Mouse (Mus musculus): ENCODE results near the gene Zfp740. TPM values are rescaled to one million over a fixed set of nuclear protein-coding genes. Genes with fewer than 3 reads are reported as not detected.

Zfp740 gene
- polyA plus RNA-seq, 1 experiment from 2014 or later = 14.8 TPM

- no peaks in the 10 kb centered on the region for H3K27me3 ChIP-seq
- no peak overlapping the region for H3K4me3 ChIP-seq (replicated peaks)
- H3K36me3 ChIP-seq = no peaks in the 10 kb centered on the region
- 12% methylated on average over 5 of the region's 5 CpGs for WGBS (ENCODE audit: insufficient replicate concordance)
- H3K4me2 ChIP-seq = no peak overlapping the region
- H3K9me3 ChIP-seq (replicated peaks) = no peaks in the 10 kb centered on the region
- no peak overlapping the region for H3K9ac ChIP-seq
- ATAC-seq (ENCODE audit: low read depth) (no peak), DNase-seq (no peak)
- peaks cover 46% of the 10 kb centered on the region for H3K4me1 ChIP-seq (replicated peaks)
- H3K27ac ChIP-seq = peak overlapping the region; percentile 68
Observed at GRCm38 (mm10) chr15:102192820-102193386, 10.1 kb upstream of the Zfp740 start.

DNA sequence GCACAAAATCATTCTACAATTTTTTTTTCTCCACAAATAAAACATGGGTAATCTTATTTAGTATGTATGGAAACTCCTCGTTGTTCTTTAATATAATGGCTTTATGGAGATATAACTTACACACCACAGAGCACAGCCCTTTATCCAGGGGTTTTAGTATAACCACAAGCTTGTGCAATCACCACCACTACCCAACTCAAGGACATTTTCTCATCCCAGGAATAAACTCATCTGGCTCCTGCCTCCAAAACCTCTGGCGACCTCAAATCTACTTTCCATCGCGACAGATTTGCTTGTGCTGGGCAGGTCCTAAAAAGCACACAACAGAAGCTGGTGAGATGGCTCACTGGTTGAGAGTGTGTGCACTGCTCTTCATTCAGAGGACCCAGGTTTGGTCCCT is 9.4 kb upstream of the Zfp740 start:
- Histone ChIP-seq H3K9ac (no peak overlapping the region), H3K9me3 (replicated peaks) (no peaks in the 10 kb centered on the region), H3K27ac (peak overlapping the region; percentile 56; the same call in 1 of the 2 replicates), H3K4me3 (replicated peaks) (no peak overlapping the region), H3K4me1 (replicated peaks) (peaks cover 39% of the 10 kb centered on the region), H3K36me3 (no peaks in the 10 kb centered on the region), H3K4me2 (no peak overlapping the region), H3K27me3 (no peaks in the 10 kb centered on the region)
- DNase-seq (no peak), ATAC-seq (ENCODE audit: low read depth) (no peak)
- 60% methylated on average over 4 of the region's 4 CpGs for WGBS (ENCODE audit: insufficient replicate concordance)

DNA sequence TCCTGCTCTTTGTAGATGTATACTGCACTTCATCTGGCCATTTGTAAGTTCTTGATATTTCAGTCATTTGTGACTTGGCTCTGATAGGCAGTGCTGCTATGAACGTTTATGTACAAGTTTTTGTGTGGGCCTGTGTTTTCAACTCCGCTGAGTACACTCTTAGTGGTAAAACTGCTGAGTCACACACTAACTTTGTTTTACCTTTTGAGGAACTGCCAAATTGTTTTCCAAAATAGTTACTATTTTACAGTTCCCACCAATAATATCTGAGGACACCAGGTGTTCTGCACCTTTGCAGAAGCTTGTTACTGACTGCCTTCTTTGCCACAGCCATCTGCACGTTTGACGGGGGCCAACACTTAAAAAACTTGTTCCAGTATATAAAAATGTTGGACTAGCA is 8.6 kb upstream of the Zfp740 start:
- H3K4me3 ChIP-seq (replicated peaks) = no peak overlapping the region
- H3K4me2 ChIP-seq = no peak overlapping the region
- H3K27me3 ChIP-seq = no peaks in the 10 kb centered on the region
- H3K9ac ChIP-seq = no peak overlapping the region
- DNase-seq (no peak), ATAC-seq (ENCODE audit: low read depth) (no peak)
- 43% methylated on average over 4 of the region's 4 CpGs for WGBS (ENCODE audit: insufficient replicate concordance)
- H3K27ac ChIP-seq = peak overlapping the region; percentile 56; the same call in 1 of the 2 replicates
- no peaks in the 10 kb centered on the region for H3K9me3 ChIP-seq (replicated peaks)
- peaks cover 35% of the 10 kb centered on the region for H3K4me1 ChIP-seq (replicated peaks)
- H3K36me3 ChIP-seq = no peaks in the 10 kb centered on the region

GRCm38 (mm10) chr15:102195373-102195772 is 7.7 kb upstream of the Zfp740 start:
- Histone ChIP-seq H3K4me3 (replicated peaks) (no peak overlapping the region), H3K9me3 (replicated peaks) (no peaks in the 10 kb centered on the region), H3K9ac (no peak overlapping the region), H3K4me1 (replicated peaks) (peaks cover 31% of the 10 kb centered on the region), H3K27ac (no peak overlapping the region), H3K36me3 (no peaks in the 10 kb centered on the region; the same call in 1 of the 2 replicates), H3K4me2 (no peak overlapping the region), H3K27me3 (no peaks in the 10 kb centered on the region)
- WGBS (ENCODE audit: insufficient replicate concordance) = 63% methylated on average over 4 of the region's 4 CpGs
- no peak for ATAC-seq (ENCODE audit: low read depth)
- DNase-seq = no peak

- Histone ChIP-seq H3K4me2 (no peak overlapping the region), H3K36me3 (no peaks in the 10 kb centered on the region; the same call in 1 of the 2 replicates), H3K4me3 (replicated peaks) (no peak overlapping the region), H3K27me3 (no peaks in the 10 kb centered on the region), H3K27ac (peak overlapping the region; percentile 37; the same call in 1 of the 2 replicates), H3K9me3 (replicated peaks) (no peaks in the 10 kb centered on the region), H3K9ac (no peak overlapping the region), H3K4me1 (replicated peaks) (peaks cover 29% of the 10 kb centered on the region)
- ATAC-seq (ENCODE audit: low read depth) (no peak), DNase-seq (no peak)
- WGBS (ENCODE audit: insufficient replicate concordance) = 69% methylated on average over 4 of the region's 4 CpGs
Observed at GRCm38 (mm10) chr15:102198841-102199240, 4.2 kb upstream of the Zfp740 start.

- peaks cover 41% of the 10 kb centered on the region for H3K36me3 ChIP-seq
- DNase-seq (peak; percentile 53), ATAC-seq (ENCODE audit: low read depth) (peak; percentile 47)
- peak overlapping the region; percentile 90 for H3K4me3 ChIP-seq (replicated peaks)
- H3K4me1 ChIP-seq (replicated peaks) = peaks cover 52% of the 10 kb centered on the region
- no peaks in the 10 kb centered on the region for H3K27me3 ChIP-seq
- H3K27ac ChIP-seq = peak overlapping the region; percentile 96
- peak overlapping the region; percentile 92 for H3K9ac ChIP-seq
- peak overlapping the region; percentile 89 for H3K4me2 ChIP-seq
- under 1% methylated on average over 43 of the region's 72 CpGs for WGBS (ENCODE audit: insufficient replicate concordance)
- no peaks in the 10 kb centered on the region for H3K9me3 ChIP-seq (replicated peaks)
Observed at GRCm38 (mm10) chr15:102203835-102204381, 859 bp downstream of the Zfp740 start.

DNA sequence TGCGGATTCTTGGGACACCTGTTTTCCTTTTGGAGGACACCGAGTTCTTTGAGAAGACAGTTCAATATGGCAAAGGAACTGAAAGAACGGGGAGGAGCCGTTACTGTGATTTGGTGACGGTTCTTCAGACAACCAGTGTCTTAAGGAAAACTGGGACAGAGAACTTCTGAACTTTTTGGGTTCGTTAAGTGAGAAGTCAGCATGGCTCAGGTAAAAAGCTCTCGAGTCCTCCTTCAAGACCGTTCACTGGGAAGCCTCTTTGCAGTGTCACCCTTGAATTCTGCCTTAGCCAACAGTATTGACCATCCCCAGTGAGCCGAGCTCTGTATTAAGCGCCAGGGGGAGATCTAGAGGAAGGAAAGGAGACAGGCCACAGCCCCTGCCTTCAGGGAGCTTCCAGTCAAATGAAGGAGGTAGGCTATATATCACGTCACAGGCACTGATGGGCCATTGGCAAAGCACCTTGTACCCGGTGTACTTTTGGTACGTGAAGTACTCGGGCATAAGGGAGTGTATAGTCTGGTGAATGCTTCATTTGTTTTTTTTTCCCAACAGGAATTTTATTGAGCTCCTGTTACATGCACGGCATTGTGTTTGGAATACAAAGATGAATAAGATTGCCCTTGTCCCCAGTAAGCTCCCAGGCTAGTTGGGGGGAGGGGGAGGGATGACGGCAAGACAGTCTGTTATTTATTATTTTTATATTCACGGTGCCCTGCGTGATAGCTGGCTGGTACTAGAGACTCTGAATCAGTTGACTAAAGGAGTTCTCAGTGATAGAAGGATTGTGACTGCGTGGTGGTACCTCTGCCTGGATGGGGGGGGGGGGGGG is 1.8 kb downstream of the Zfp740 start, which contains the start of gene Csad:
Gene Csad (minus strand): TSS at position 51 of the 832 bp plus-strand sequence.
- Histone ChIP-seq H3K27me3 (no peaks in the 10 kb centered on the region), H3K4me1 (replicated peaks) (peaks cover 48% of the 10 kb centered on the region), H3K27ac (peak within 1 kb of the TSS; percentile 96), H3K36me3 (peaks cover 51% of the 10 kb centered on the region), H3K9me3 (replicated peaks) (no peaks in the 10 kb centered on the region), H3K9ac (peak within 1 kb of the TSS; percentile 92), H3K4me2 (peak within 1 kb of the TSS; percentile 89), H3K4me3 (replicated peaks) (peak within 1 kb of the TSS; percentile 90)
- 81% methylated on average over 19 of the region's 19 CpGs for WGBS (ENCODE audit: insufficient replicate concordance)
- DNase-seq (no peak), ATAC-seq (ENCODE audit: low read depth) (no peak)

DNA sequence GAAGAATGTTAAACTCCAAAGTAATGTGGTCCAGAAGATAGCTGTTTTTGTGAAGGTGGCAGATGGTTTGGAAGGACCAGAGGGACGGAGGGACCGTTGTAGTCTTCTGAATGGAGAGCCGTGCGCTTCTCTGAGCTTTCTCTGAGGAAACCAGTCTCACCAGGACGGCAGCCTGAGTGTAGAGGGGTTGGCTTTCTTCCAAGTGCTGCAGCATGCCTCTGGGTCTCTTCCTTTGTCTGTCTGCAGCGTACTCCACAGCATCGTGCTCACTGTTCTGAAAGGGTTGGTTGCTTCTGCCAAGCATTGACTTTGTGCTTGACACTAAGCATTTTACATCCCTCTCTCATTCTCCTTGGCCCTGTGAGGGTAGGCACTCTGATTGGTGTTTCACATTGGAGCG is 2.7 kb downstream of the Zfp740 start:
- ATAC-seq (ENCODE audit: low read depth) (no peak), DNase-seq (no peak)
- H3K4me2 ChIP-seq = peak overlapping the region; percentile 89
- 0 out of 2 replicates have a peak overlapping the region, but pooled peaks have one; percentile 31 for H3K9ac ChIP-seq
- H3K27ac ChIP-seq = no peak overlapping the region
- peaks cover 60% of the 10 kb centered on the region for H3K36me3 ChIP-seq
- no peaks in the 10 kb centered on the region for H3K9me3 ChIP-seq (replicated peaks)
- no peaks in the 10 kb centered on the region for H3K27me3 ChIP-seq
- peaks cover 45% of the 10 kb centered on the region for H3K4me1 ChIP-seq (replicated peaks)
- peak overlapping the region; percentile 90; the same call in 1 of the 2 replicates for H3K4me3 ChIP-seq (replicated peaks)
- 76% methylated on average over 8 of the region's 8 CpGs for WGBS (ENCODE audit: insufficient replicate concordance)

DNA sequence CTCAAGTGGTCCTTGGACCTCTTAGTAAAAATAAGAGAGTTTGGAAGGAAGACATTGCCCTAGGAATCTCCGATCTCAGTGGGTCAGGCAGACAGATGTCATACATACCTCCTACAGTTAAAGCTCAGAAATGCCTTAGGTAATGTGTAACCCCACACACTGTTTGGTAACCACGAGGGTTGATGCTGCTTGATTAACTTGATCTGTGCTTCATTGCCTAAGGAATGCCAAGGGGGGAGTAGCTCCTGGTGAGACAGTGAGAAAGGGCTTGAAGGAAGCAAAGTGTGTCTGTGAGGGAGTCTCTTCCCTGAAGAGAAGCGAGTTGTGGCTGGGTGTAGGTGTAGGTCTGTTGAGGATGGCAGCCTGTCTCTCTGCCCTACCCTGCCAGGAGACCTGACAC is 4.3 kb downstream of the Zfp740 start:
- WGBS (ENCODE audit: insufficient replicate concordance) = 67% methylated on average over 3 of the region's 3 CpGs
- no peak for ATAC-seq (ENCODE audit: low read depth)
- no peaks in the 10 kb centered on the region for H3K27me3 ChIP-seq
- H3K9ac ChIP-seq = no peak overlapping the region
- no peak for DNase-seq
- peaks cover 41% of the 10 kb centered on the region for H3K4me1 ChIP-seq (replicated peaks)
- H3K9me3 ChIP-seq (replicated peaks) = no peaks in the 10 kb centered on the region
- H3K4me3 ChIP-seq (replicated peaks) = no peak overlapping the region
- no peak overlapping the region for H3K27ac ChIP-seq
- H3K4me2 ChIP-seq = no peak overlapping the region
- peaks cover 72% of the 10 kb centered on the region for H3K36me3 ChIP-seq

GRCm38 (mm10) chr15:102208092-102208561 is 5.1 kb downstream of the Zfp740 start:
- H3K27me3 ChIP-seq = no peaks in the 10 kb centered on the region
- H3K36me3 ChIP-seq = peaks cover 80% of the 10 kb centered on the region
- ATAC-seq (ENCODE audit: low read depth) = no peak
- H3K4me2 ChIP-seq = no peak overlapping the region
- peaks cover 34% of the 10 kb centered on the region for H3K4me1 ChIP-seq (replicated peaks)
- no peak for DNase-seq
- no peak overlapping the region for H3K27ac ChIP-seq
- no peak overlapping the region for H3K4me3 ChIP-seq (replicated peaks)
- WGBS (ENCODE audit: insufficient replicate concordance) = 53% methylated on average over 9 of the region's 9 CpGs
- H3K9ac ChIP-seq = no peak overlapping the region
- no peaks in the 10 kb centered on the region for H3K9me3 ChIP-seq (replicated peaks)

GRCm38 (mm10) chr15:102209114-102209513 is 6.1 kb downstream of the Zfp740 start:
- peaks cover 34% of the 10 kb centered on the region for H3K4me1 ChIP-seq (replicated peaks)
- H3K9ac ChIP-seq = no peak overlapping the region
- 84% methylated on average over 8 of the region's 8 CpGs for WGBS (ENCODE audit: insufficient replicate concordance)
- no peak overlapping the region for H3K27ac ChIP-seq
- peaks cover 90% of the 10 kb centered on the region for H3K36me3 ChIP-seq
- DNase-seq (no peak), ATAC-seq (ENCODE audit: low read depth) (no peak)
- no peak overlapping the region for H3K4me2 ChIP-seq
- H3K4me3 ChIP-seq (replicated peaks) = no peak overlapping the region
- H3K9me3 ChIP-seq (replicated peaks) = no peaks in the 10 kb centered on the region
- H3K27me3 ChIP-seq = no peaks in the 10 kb centered on the region

Measured in liver, embryonic 13.5 days (tissue).